Mouse (Mus musculus) heart, embryonic 15.5 days (tissue): ENCODE measurements around the gene D430019H16Rik. TPM values are rescaled to one million over a fixed set of nuclear protein-coding genes. Genes with fewer than 3 reads are reported as not detected.
A peak's percentile ranks its signal among the peaks of the same experiment; 100 is the strongest.

Source experiments
- ATAC-seq: fragments of 200-750 bp; cut with Nextera tagmentation; replicated peaks from 2 replicates; pipeline ENCODE4 v1.8.0; 2017; ENCODE audit warnings: low read depth, moderate TSS enrichment; ENCODE audit not compliant: insufficient number of reproducible peaks, insufficient read depth, low FRiP score
- H3K27ac ChIP-seq: fragments of 300-500 bp; sonication (generic); 2 replicates; pipeline ENCODE4 v1.5.1; 2015; ENCODE audit warnings: mild to moderate bottlenecking, inconsistent platforms
- H3K27me3 ChIP-seq: fragments of 300-500 bp; sonication (generic); 2 replicates; pipeline ENCODE4 v1.6.1; 2015; ENCODE audit warnings: inconsistent platforms
- H3K36me3 ChIP-seq: fragments of 300-500 bp; sonication (generic); 2 replicates; pipeline ENCODE4 v1.6.1; 2015; ENCODE audit warnings: mild to moderate bottlenecking, inconsistent platforms
- H3K4me1 ChIP-seq: fragments of 300-500 bp; sonication (generic); replicated peaks from 2 replicates; pipeline ENCODE4 v1.6.1; 2015; ENCODE audit warnings: inconsistent platforms
- H3K4me2 ChIP-seq: fragments of 300-500 bp; sonication (generic); 2 replicates; pipeline ENCODE4 v1.6.1; 2015; ENCODE audit warnings: inconsistent platforms, mild to moderate bottlenecking, moderate library complexity
- H3K4me3 ChIP-seq: fragments of 300-500 bp; sonication (generic); 2 replicates; pipeline ENCODE4 v1.5.1; 2015; ENCODE audit warnings: mild to moderate bottlenecking, inconsistent platforms
- H3K9ac ChIP-seq: fragments of 300-500 bp; sonication (generic); 2 replicates; pipeline ENCODE4 v1.6.1; 2015; ENCODE audit warnings: mild to moderate bottlenecking, inconsistent platforms
- H3K9me3 ChIP-seq: fragments of 300-500 bp; sonication (generic); replicated peaks from 2 replicates; pipeline ENCODE4 v1.6.1; 2016; ENCODE audit warnings: inconsistent platforms
- WGBS: fragments of 180-500 bp; shearing (Covaris S2); methylation state at CpG from one replicate; pipeline ENCODE4 v1.1.7; 2015; ENCODE audit warnings: mixed read lengths; 5-methylcytosine and 5-hydroxymethylcytosine counted together
- polyA plus RNA-seq: library from polyadenylated mRNA; unstranded; fragments of >200 nt; fragmentation: Nextera tagmentation; extraction: Ambion mirVana; gene quantifications from 2 replicates; pipeline ENCODE4 v1.2.1, GENCODE M21; 2015

The D430019H16Rik gene
- polyA plus RNA-seq, 1 experiment from 2014 or later = 0.24 TPM

DNA sequence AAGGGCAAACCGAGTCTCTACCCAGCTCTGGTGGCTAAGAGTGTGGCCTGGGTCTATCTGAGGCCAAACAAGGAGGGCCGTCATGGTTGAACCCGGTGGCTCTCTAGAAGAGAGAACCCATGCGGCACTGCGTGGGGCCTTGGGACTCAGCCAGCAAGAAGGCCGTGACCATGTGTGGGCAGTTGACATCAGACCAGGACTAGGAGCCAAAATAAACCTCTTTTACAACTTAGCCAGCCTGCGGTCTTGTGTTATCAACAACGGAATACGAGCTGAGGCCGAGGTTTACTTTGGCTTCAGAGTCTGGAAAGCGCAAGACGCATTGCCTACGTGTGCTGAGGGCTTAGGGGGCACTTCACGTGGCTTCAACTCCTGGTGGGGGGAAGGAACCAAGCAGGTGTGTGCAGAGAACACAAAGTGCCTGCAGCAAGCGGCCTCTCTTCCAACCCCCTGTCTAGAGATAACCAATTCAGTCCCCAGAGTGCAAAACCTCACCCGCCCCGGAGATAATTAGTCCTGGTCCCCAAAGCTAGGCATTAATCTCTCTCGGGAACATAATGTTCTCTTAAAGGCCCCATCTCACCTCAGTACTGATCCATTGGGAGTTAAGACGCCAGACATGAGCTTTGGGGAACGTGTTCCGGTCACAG, 63.5 kb downstream of the D430019H16Rik start:
- Histone ChIP-seq H3K27me3 (peaks cover 20% of the 10 kb centered on the region), H3K4me1 (peaks cover 40% of the 10 kb centered on the region), H3K4me2 (no peak overlapping the region), H3K9me3 (0 out of 2 replicates have a peak, but pooled peaks cover 2% of the 10 kb centered on the region), H3K36me3 (no peaks in the 10 kb centered on the region), H3K4me3 (no peak overlapping the region), H3K9ac (no peak overlapping the region), H3K27ac (no peak overlapping the region)
- WGBS = 42% methylated on average over 21 of the region's 21 CpGs
- ATAC-seq = peak; percentile 44; the same call in 1 of the 2 replicates

- Histone ChIP-seq H3K9ac (no peak overlapping the region), H3K4me1 (peaks cover 46% of the 10 kb centered on the region), H3K27me3 (peaks cover 13% of the 10 kb centered on the region), H3K4me2 (no peak overlapping the region), H3K36me3 (no peaks in the 10 kb centered on the region), H3K27ac (peak overlapping the region; percentile 48), H3K4me3 (no peak overlapping the region), H3K9me3 (0 out of 2 replicates have a peak, but pooled peaks cover 2% of the 10 kb centered on the region)
- no peak for ATAC-seq
- WGBS = 74% methylated on average over 2 of the region's 2 CpGs
These were observed 66.2 kb downstream of the D430019H16Rik start for GRCm38 (mm10) chr12:105519851-105520250.

GRCm38 (mm10) chr12:105521170-105521762, 67.6 kb downstream of the D430019H16Rik start:
- 0 out of 2 replicates have a peak overlapping the region, but pooled peaks have one; percentile 5 for H3K27ac ChIP-seq
- H3K9me3 ChIP-seq = 0 out of 2 replicates have a peak, but pooled peaks cover 2% of the 10 kb centered on the region
- 53% methylated on average over 15 of the region's 15 CpGs for WGBS
- H3K9ac ChIP-seq = no peak overlapping the region
- no peak overlapping the region for H3K4me2 ChIP-seq
- no peak overlapping the region for H3K4me3 ChIP-seq
- H3K4me1 ChIP-seq = peaks cover 46% of the 10 kb centered on the region
- peaks cover under 1% of the 10 kb centered on the region; the same call in 1 of the 2 replicates for H3K27me3 ChIP-seq
- ATAC-seq = 0 out of 2 replicates have a peak, but pooled peaks have one; percentile 19
- no peaks in the 10 kb centered on the region for H3K36me3 ChIP-seq

DNA sequence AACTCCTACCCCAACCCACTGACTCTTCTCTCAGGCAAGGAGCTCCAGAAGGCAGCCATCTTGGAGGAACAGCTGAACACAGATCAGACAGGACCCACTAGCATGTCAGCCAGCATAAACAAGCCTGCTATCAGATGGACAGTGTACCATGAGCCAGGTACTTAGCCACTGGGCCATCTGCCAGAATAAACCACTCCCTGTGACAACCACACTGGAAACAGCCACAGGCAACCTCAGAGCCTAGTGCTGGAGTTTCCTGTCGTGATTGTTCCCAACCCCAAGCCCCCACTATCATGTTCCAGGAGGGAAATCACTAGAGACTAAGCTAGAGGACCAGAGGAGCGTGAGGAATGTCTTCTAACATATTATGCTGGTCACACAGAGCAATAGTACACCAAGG, 70.1 kb downstream of the D430019H16Rik start:
- H3K4me1 ChIP-seq = peaks cover 36% of the 10 kb centered on the region
- no peak overlapping the region for H3K27ac ChIP-seq
- no peak overlapping the region for H3K9ac ChIP-seq
- H3K4me2 ChIP-seq = no peak overlapping the region
- no peak overlapping the region for H3K4me3 ChIP-seq
- 42% methylated on average over 2 of the region's 2 CpGs for WGBS
- 0 out of 2 replicates have a peak, but pooled peaks have one; percentile 40 for ATAC-seq
- no peaks in the 10 kb centered on the region for H3K27me3 ChIP-seq
- H3K9me3 ChIP-seq = 0 out of 2 replicates have a peak, but pooled peaks cover 2% of the 10 kb centered on the region
- H3K36me3 ChIP-seq = no peaks in the 10 kb centered on the region

DNA sequence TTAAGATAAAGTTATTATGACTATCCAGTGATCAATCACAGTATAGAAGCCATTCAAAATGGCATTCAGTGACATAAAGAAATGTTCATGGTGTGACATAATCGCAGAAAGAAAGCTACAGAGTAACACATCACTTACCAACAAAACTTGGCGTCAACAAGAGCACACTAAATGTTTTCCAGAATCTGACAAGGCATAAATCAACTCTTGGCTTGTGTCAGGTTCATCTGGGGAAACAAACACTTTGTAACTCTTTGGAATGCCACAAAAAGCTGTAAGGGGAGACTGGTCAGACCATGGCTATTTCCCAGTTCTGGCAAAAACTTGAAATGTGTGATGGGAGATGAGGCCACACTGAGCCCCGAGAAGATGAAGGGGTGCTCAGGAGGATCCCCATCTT, 72.5 kb downstream of the D430019H16Rik start:
- Histone ChIP-seq H3K9me3 (0 out of 2 replicates have a peak, but pooled peaks cover 2% of the 10 kb centered on the region), H3K4me3 (no peak overlapping the region), H3K4me2 (no peak overlapping the region), H3K36me3 (no peaks in the 10 kb centered on the region), H3K4me1 (peaks cover 16% of the 10 kb centered on the region), H3K9ac (no peak overlapping the region), H3K27me3 (no peaks in the 10 kb centered on the region), H3K27ac (no peak overlapping the region)
- WGBS = 78% methylated on average over 3 of the region's 3 CpGs
- no peak for ATAC-seq

GRCm38 (mm10) chr12:105526829-105527228, 73.2 kb downstream of the D430019H16Rik start:
- Histone ChIP-seq H3K9ac (no peak overlapping the region), H3K4me3 (no peak overlapping the region), H3K4me1 (peaks cover 10% of the 10 kb centered on the region), H3K9me3 (0 out of 2 replicates have a peak, but pooled peaks cover 2% of the 10 kb centered on the region), H3K27ac (no peak overlapping the region), H3K27me3 (no peaks in the 10 kb centered on the region), H3K36me3 (no peaks in the 10 kb centered on the region), H3K4me2 (no peak overlapping the region)
- WGBS = 61% methylated on average over 5 of the region's 5 CpGs
- ATAC-seq = peak; percentile 54; the same call in 1 of the 2 replicates

DNA sequence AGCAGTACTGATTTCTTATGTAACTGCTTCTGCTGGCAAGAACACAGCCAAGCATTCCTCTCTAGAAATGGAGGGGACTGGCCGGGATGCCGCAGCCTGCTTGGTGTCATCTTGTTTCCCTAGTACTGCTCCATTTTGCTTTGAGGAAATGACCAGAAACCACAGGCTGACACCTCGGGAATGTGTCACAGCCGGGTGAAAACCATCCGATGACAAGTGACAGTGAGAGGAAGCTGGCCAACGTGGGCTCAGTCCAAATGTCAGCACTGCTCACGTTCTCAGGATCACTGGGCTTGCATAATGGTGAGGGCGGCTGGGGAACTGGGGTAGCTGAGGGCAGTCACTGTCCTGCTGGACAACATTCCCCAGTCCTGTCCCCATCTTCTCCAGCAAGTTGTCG, 75.9 kb downstream of the D430019H16Rik start:
- Histone ChIP-seq H3K9ac (no peak overlapping the region), H3K4me2 (no peak overlapping the region), H3K9me3 (no peaks in the 10 kb centered on the region), H3K27ac (no peak overlapping the region), H3K4me1 (0 out of 2 replicates have a peak, but pooled peaks cover 3% of the 10 kb centered on the region), H3K4me3 (no peak overlapping the region), H3K27me3 (no peaks in the 10 kb centered on the region), H3K36me3 (no peaks in the 10 kb centered on the region)
- no peak for ATAC-seq
- 31% methylated on average over 9 of the region's 9 CpGs for WGBS

GRCm38 (mm10) chr12:105531724-105532371, 78.2 kb downstream of the D430019H16Rik start:
- no peak overlapping the region for H3K4me3 ChIP-seq
- no peak overlapping the region for H3K4me2 ChIP-seq
- H3K4me1 ChIP-seq = 0 out of 2 replicates have a peak, but pooled peaks cover 3% of the 10 kb centered on the region
- no peak for ATAC-seq
- H3K36me3 ChIP-seq = no peaks in the 10 kb centered on the region
- H3K27ac ChIP-seq = no peak overlapping the region
- H3K27me3 ChIP-seq = no peaks in the 10 kb centered on the region
- WGBS = 60% methylated on average over 8 of the region's 8 CpGs
- no peaks in the 10 kb centered on the region for H3K9me3 ChIP-seq
- no peak overlapping the region for H3K9ac ChIP-seq

DNA sequence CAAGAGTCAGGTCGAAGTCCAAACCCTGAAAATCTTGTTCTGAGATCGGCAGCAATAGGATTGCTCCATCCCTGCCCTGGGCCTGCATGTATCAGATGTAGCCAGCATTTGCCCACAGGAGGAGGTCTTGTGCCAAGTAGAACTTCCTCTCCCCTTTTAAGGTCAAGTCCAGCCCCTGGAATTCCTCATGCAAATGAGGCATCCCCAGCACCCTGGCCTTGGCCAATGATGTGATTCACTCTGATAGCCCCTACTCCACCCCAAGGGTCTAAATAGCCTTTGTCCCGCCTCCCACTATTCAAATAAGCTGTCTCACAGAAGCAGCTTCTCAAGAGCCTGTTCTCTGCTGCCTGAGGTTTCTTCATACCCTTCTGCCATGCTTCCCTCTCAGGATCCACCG, 81.2 kb downstream of the D430019H16Rik start:
- Histone ChIP-seq H3K27me3 (no peaks in the 10 kb centered on the region), H3K4me1 (0 out of 2 replicates have a peak, but pooled peaks cover 3% of the 10 kb centered on the region), H3K4me3 (no peak overlapping the region), H3K36me3 (no peaks in the 10 kb centered on the region), H3K27ac (no peak overlapping the region), H3K9ac (no peak overlapping the region), H3K4me2 (no peak overlapping the region), H3K9me3 (no peaks in the 10 kb centered on the region)
- 88% methylated on average over 4 of the region's 4 CpGs for WGBS
- no peak for ATAC-seq

- WGBS = 63% methylated on average over 13 of the region's 13 CpGs
- Histone ChIP-seq H3K27ac (no peak overlapping the region), H3K9me3 (no peaks in the 10 kb centered on the region), H3K4me1 (0 out of 2 replicates have a peak, but pooled peaks cover 3% of the 10 kb centered on the region), H3K4me3 (no peak overlapping the region), H3K4me2 (no peak overlapping the region), H3K36me3 (no peaks in the 10 kb centered on the region), H3K9ac (no peak overlapping the region), H3K27me3 (no peaks in the 10 kb centered on the region)
- ATAC-seq = no peak
These were observed 82.5 kb downstream of the D430019H16Rik start for GRCm38 (mm10) chr12:105535968-105536760.
